Mouse (Mus musculus) heart, postnatal 4 days (tissue): ENCODE results near the gene Nsg2. TPM values are rescaled to one million over a fixed set of nuclear protein-coding genes. Genes with fewer than 3 reads are reported as not detected.
"Not testable (repeated sequence)": the region's sequence is repeated elsewhere in the genome, so short reads cannot be mapped to it uniquely, and the experiment has no call there.

Source experiments
- DNase-seq: peaks from one replicate; pipeline ENCODE4 v3.0.0; 2021
- total RNA-seq, 2 experiments: library from RNA; stranded (reverse); gene quantifications; 2 replicates each; pipeline ENCODE4 v1.2.3; 2021

The Nsg2 gene
- 1 to 10 TPM; 4.1 to 4.8 TPM for total RNA-seq

GRCm38 (mm10) chr11:32000281-32000680, at the start of gene Nsg2:
Gene Nsg2, plus strand, starts transcription at chr11:32000463.
- DNase-seq, result peak; percentile 82

DNA sequence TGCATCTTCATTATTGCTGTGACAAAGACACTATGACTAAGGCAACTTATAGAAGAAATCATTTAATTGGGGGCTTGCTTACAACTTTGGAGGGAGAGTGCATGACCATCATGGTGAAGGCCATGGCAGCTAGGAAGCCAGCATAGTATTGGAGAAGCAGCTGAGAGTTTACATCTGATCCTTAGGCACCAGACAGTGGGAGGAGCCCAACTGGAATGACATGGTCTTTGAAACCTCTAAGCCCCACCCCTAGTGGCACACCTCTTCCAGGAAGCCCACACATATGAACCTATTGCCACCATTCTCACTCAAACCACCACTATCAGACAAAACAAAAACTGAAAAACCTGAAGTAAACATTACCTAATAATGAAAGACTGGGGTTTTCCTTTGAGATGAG, 40.2 kb upstream of the Nsg2 start:
- DNase-seq, result no peak

- no peak for DNase-seq
These were observed 36.3 kb upstream of the Nsg2 start for GRCm38 (mm10) chr11:31963993-31964392.

DNA sequence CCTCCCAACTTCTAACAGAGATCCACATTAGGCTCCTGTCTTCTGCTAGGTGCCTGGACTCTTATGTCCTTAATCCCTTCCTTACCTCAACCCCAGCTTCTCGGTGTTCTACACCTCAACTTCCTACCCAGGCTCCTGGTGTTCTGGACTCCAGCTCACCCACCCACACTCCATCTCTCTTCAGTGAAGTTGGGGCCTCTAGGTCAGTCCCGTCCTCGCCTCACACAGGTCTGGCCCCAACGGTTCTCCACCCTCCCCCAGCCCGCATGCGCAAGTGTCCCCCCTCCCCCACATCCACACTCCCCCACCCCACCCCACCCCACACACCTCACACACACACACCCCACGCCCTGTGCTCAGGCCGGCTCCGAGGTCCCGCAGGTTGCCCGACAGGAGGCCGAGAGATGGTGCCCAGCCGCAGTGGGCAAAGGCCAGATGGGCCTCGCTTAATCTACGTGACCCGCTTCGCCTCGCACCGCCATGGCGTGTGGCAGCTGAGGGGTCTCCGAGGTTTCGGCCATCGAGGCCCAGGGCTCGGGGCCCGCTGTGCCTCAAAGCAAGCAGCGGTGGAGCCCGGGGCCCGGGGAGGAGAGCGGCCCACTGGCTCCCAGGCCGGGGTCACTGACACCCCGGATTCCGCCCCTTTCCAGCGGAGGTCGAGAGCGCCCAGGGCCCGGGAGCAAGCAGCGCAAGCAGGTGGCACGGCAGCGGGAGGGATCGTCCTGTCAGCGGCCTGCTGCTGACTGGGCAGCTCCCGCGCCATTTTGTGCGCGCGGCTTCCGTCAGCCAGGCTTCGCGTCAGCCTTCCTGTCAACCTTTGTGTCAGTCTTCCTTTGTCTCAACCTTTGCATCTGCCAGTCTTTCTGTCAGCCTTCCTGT, 34.8 kb upstream of the Nsg2 start, which contains the start of gene 4930524B15Rik:
TSS of gene 4930524B15Rik (plus strand) at position 337 of the 879 bp plus-strand sequence.
- peak; percentile 18 for DNase-seq

- DNase-seq, result no peak
These were observed 26.1 kb upstream of the Nsg2 start for GRCm38 (mm10) chr11:31974132-31974531.

GRCm38 (mm10) chr11:31974826-31975225, 25.4 kb upstream of the Nsg2 start:
- no peak for DNase-seq

DNA sequence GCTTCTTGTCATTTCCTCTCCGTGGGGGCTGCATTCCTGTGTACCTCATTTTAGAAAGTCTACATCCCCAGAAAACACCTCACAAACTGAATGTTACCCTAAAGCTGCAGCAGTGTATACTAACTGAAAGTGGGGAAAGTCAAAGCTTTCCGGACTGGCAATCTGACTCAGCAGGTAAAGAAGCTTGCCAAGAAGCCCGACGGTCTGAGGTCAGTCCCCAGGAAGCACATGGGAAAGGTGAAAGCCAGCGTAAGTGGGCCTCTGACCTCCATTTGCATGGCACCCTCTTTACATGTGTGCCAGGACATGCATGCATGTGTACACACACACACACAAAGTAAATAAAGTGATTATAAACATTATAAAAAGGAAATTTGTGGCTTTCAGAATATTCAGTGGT, 24.6 kb upstream of the Nsg2 start:
- no peak for DNase-seq

- no peak for DNase-seq
These were observed 24.1 kb upstream of the Nsg2 start for GRCm38 (mm10) chr11:31976137-31976536.

- not testable (repeated sequence) for DNase-seq
These were observed 20.2 kb upstream of the Nsg2 start for GRCm38 (mm10) chr11:31980089-31980488.

DNA sequence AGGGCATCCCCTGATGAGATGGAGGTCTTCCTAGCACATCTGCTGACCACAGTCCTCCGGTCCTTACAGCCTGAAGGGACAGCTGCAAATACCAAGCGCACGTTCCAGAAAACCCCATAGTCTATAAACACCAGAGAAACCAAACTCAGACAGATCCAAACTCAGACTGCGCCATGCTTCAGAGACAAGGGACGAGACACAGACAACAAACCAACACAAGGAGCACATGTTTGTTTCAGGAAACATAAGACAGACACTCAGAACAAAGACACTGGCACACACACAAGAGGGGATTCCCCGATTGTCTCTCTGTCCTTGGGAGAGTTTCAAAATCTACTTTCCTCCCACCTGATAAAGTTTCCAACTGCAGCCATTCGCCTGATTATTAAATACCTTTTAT, 18.4 kb upstream of the Nsg2 start:
- no peak for DNase-seq

DNA sequence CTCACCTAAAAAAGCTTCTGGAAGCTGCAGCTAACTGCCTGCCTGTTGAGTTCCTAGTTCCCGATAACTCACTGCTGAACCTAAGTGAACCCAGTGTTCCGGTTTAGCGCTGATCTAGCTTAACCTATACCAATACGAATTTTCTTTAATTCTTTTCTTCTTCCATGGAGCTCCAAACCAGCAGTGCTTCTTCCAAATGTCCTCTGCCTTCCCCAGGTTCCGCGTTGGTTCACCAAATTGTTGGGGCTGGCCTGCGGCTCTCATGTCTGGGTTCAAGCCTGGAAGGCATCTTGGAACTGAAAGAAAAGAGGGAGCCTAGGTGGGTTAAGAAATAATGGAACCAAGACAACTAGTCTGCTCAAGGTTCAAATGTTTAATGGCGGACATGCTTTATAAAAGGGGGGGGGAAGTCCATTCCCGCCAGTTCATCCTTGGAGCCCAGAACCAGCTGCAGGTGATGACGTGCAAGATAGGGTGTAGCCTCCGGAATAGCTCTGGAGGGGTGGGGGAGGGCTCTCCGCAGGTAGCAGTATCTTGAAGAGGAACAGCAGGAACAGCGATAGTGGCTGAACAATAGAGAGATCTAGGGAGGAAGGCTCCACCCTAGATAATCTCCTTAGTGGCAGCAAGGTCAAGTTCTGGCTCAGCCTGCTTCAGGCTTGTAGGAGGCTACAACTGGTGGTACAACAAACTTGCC, 17.9 kb upstream of the Nsg2 start:
- not testable (repeated sequence) for DNase-seq

GRCm38 (mm10) chr11:31983249-31983648, 17.0 kb upstream of the Nsg2 start:
- DNase-seq, result no peak

DNA sequence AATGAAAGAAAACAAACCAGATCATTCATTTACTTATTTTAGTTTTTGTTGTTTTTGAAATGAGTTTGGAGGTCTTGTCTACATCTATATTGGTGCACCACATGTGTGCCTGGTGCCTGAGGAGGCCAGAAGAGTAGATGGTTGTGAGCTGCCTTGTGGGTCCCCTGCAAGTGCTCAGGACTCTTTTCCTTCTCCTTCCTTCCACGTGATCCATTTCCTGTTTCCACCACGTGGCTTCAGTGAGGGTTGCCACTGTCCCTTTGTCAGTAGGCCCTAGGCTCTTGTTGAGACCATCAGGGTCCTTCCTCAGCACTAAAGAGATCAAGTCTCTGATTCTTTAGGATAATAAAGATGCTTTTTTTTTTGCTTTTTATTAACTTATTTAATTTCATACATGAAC, 15.5 kb upstream of the Nsg2 start:
- DNase-seq, result no peak

GRCm38 (mm10) chr11:31992535-31992934, 7.7 kb upstream of the Nsg2 start:
- no peak for DNase-seq

DNA sequence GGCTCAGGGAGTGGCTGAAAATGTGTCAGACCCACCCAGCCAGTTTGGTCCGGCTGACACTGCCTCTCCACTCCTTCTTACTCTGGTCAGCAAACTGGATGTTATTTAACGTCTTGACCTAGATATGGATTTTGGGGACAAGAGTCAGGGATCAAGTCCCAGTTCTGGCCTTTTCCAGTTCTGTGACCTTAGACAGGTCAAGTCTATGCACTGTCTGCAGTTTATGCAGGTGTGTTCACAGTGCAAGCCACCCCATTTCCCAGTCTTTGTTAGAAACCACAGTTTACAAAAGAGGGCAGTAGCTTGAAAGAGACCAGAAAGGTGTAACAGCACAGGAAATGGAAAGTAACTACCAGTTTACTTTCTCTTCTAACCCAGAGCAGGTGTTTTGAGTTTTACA, 547 bp upstream of the Nsg2 start:
- DNase-seq, result no peak

DNA sequence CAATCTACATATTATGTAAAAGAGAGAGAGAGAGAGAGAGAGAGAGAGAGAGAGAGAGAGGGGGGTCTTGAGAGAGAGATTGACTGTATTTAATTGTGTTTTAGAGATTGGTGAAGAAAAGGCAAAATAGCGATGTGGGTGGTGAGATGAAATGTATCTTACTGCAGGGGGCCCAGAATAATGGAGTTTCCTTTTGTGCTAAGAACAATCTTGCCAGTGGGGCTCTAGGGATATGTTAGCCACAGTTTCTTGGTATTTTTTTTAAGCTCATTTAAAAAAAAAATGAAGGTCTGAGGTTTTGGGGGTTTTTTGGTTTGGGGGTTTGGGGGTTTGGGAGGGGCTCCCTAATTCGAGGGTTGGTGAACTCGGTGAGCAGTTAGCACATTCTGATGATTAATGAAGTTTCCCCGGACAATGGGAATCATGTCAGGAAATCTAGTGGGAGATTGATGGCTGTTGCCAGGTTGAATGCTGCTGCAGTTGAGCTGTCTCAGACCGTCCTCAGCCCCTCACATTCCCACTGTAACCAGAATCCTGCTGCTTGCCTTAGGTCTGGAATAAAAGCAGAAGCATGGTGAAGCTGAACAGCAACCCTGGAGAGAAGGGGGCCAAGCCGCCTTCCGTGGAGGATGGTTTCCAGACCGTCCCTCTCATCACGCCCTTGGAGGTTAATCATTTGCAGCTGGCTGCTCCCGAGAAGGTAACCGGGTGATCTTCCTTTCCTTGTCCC, 1.1 kb downstream of the Nsg2 start:
- DNase-seq, result no peak

- DNase-seq, result no peak
These were observed 2.4 kb downstream of the Nsg2 start for GRCm38 (mm10) chr11:32002670-32003072.

- not testable (repeated sequence) for DNase-seq
These were observed 7.8 kb downstream of the Nsg2 start for GRCm38 (mm10) chr11:32008049-32008448.

- DNase-seq, result no peak
These were observed 8.6 kb downstream of the Nsg2 start for GRCm38 (mm10) chr11:32008852-32009251.

- peak; percentile 11 for DNase-seq
These were observed 9.8 kb downstream of the Nsg2 start for GRCm38 (mm10) chr11:32009961-32010662.

DNA sequence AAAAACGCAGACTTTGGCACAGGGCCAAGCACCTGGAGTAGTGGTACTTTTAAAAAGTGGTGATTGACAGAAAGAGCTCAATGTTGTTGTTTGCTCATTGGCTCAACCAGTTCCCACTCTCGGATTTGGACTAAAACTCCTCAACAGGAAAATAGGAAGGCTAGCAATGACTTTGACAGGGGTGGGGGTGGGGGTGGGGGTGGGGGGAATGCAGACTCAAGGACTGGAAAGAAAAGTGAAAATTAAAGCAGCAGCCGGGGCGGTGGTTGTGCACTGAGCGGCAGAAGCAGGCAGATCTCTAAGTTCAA, 10.4 kb downstream of the Nsg2 start:
- no peak for DNase-seq

DNA sequence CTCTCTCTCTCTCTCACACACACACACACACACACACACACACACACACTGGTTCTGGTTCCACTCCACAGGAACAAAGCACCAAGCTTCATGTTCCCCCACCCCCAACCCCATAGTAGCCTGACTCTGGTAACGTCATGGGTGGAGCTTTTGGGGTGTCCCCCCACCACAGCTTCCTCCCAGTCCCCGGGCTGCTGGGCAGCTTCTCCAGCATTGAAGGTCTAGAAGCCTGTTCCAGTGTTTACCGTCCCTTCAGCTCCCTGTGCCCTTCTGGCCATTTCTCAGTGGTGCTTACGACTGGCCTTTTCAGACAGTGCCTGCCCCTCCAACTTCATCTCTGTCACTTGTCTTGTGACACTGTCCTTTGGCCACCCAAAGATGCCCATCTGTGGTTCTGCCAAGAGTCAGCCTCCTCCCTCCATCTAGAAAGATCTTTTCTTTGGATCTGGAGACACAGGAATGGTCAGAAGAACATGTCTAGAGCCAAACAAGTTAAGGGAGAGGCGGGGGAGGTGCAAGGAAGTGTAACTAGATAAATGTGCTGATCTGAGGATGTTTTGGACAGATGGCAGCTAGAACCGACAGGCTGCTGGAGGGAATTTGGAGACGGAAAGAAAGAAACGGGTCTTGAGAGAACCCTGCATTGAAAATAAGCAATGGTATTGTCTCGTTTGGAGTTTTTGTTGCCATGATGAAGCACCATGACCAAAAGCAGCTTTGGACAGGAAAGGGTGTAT, 11.8 kb downstream of the Nsg2 start:
- DNase-seq, result no peak
